Mouse (Mus musculus) midbrain, embryonic 11.5 days (tissue): ENCODE measurements around the gene Sept5. TPM values are rescaled to one million over a fixed set of nuclear protein-coding genes. Genes with fewer than 3 reads are reported as not detected.

Experiments used
- ATAC-seq: fragments of 200-750 bp; cut with Nextera tagmentation; 2 replicates; pipeline ENCODE4 v1.8.0; 2017; ENCODE audit warnings: moderate TSS enrichment, moderate library complexity; ENCODE audit not compliant: low FRiP score
- DNase-seq: peaks from one replicate; pipeline ENCODE4 v3.0.0; 2015; ENCODE audit warnings: low spot score; ENCODE audit errors: missing footprints
- H3K27ac ChIP-seq: fragments of 300-500 bp; sonication (generic); 2 replicates; pipeline ENCODE4 v1.5.1; 2014; ENCODE audit warnings: low read depth, low read length
- H3K27me3 ChIP-seq: fragments of 300-500 bp; sonication (generic); 2 replicates; pipeline ENCODE4 v1.6.1; 2014; ENCODE audit warnings: mild to moderate bottlenecking, low read length, moderate library complexity, mixed read lengths; ENCODE audit not compliant: control insufficient read depth, insufficient read depth
- H3K36me3 ChIP-seq: fragments of 300-500 bp; sonication (generic); 2 replicates; pipeline ENCODE4 v1.6.1; 2014; ENCODE audit warnings: mild to moderate bottlenecking, low read length, moderate library complexity, mixed read lengths; ENCODE audit not compliant: control insufficient read depth, insufficient read depth
- H3K4me1 ChIP-seq: fragments of 300-500 bp; sonication (generic); 2 replicates; pipeline ENCODE4 v1.6.1; 2014; ENCODE audit warnings: low read length; ENCODE audit not compliant: control insufficient read depth, insufficient read depth
- H3K4me2 ChIP-seq: fragments of 300-500 bp; sonication (generic); 2 replicates; pipeline ENCODE4 v1.6.1; 2014; ENCODE audit warnings: mild to moderate bottlenecking, moderate library complexity
- H3K4me3 ChIP-seq: fragments of 300-500 bp; sonication (generic); 2 replicates; pipeline ENCODE4 v1.5.1; 2014; ENCODE audit warnings: low read depth, low read length
- H3K9ac ChIP-seq: fragments of 300-500 bp; sonication (generic); 2 replicates; pipeline ENCODE4 v1.6.1; 2014; ENCODE audit warnings: low read length
- H3K9me3 ChIP-seq: fragments of 300-500 bp; sonication (generic); 2 replicates; pipeline ENCODE4 v1.6.1; 2016; ENCODE audit warnings: low read length; ENCODE audit not compliant: control insufficient read depth
- WGBS: fragments of 180-500 bp; shearing (Covaris S2); extraction: QIAGEN DNeasy Blood & Tissue Kit; methylation state at CpG from one replicate; pipeline ENCODE4 v1.1.7; 2014; 5-methylcytosine and 5-hydroxymethylcytosine counted together
- polyA plus RNA-seq: library from polyadenylated mRNA; unstranded; fragments of >200 nt; fragmentation: Nextera tagmentation; extraction: Ambion mirVana; gene quantifications from 2 replicates; pipeline ENCODE4 v1.2.1, GENCODE M21; 2014

Gene Sept5
- 40.7 and 52.0 TPM in 2 replicates for polyA plus RNA-seq

- Histone ChIP-seq H3K27me3 (peaks cover 37% of the 10 kb centered on the region), H3K4me2 (peak within 1 kb of the TSS; percentile 69), H3K27ac (peak within 1 kb of the TSS; percentile 54; the same call in 1 of the 2 replicates), H3K9me3 (no peaks in the 10 kb centered on the region), H3K4me3 (peak within 1 kb of the TSS; percentile 79), H3K4me1 (peaks cover 24% of the 10 kb centered on the region), H3K36me3 (peaks cover 1% of the 10 kb centered on the region; the same call in 1 of the 2 replicates), H3K9ac (peak within 1 kb of the TSS; percentile 89)
- ATAC-seq, result peak; percentile 68
- peak; percentile 95 for DNase-seq
- WGBS, result under 1% methylated on average over 54 of the region's 93 CpGs
Measured at GRCm38 (mm10) chr16:18629390-18630231, at the start of gene Sept5. Gene Sept5 (minus strand): TSS chr16:18629954.

- H3K9me3 ChIP-seq, result no peaks in the 10 kb centered on the region
- no peak overlapping the region for H3K4me3 ChIP-seq
- no peak overlapping the region for H3K9ac ChIP-seq
- H3K27ac ChIP-seq, result no peak overlapping the region
- ATAC-seq, result no peak
- no peaks in the 10 kb centered on the region for H3K36me3 ChIP-seq
- H3K4me1 ChIP-seq, result peaks cover 3% of the 10 kb centered on the region; the same call in 1 of the 2 replicates
- H3K4me2 ChIP-seq, result no peak overlapping the region
- DNase-seq, result peak; percentile 89
- no peaks in the 10 kb centered on the region for H3K27me3 ChIP-seq
- 46% methylated on average over 5 of the region's 5 CpGs for WGBS
Measured at GRCm38 (mm10) chr16:18679112-18679511, 49.4 kb upstream of the Sept5 start.

GRCm38 (mm10) chr16:18677746-18678679, 48.3 kb upstream of the Sept5 start:
- Histone ChIP-seq H3K27ac (no peak overlapping the region), H3K27me3 (no peaks in the 10 kb centered on the region), H3K9me3 (no peaks in the 10 kb centered on the region), H3K9ac (no peak overlapping the region), H3K36me3 (no peaks in the 10 kb centered on the region), H3K4me2 (no peak overlapping the region), H3K4me1 (no peaks in the 10 kb centered on the region), H3K4me3 (no peak overlapping the region)
- WGBS, result 33% methylated on average over 17 of the region's 17 CpGs
- DNase-seq, result peak; percentile 91
- no peak; the same call in 1 of the 2 replicates for ATAC-seq

GRCm38 (mm10) chr16:18673005-18673404, 43.3 kb upstream of the Sept5 start:
- H3K4me1 ChIP-seq, result no peaks in the 10 kb centered on the region
- H3K4me3 ChIP-seq, result no peak overlapping the region

GRCm38 (mm10) chr16:18672027-18672426, 42.3 kb upstream of the Sept5 start:
- 74% methylated on average over 5 of the region's 5 CpGs for WGBS
- no peaks in the 10 kb centered on the region for H3K9me3 ChIP-seq
- no peaks in the 10 kb centered on the region for H3K36me3 ChIP-seq
- H3K4me2 ChIP-seq, result no peak overlapping the region
- H3K27me3 ChIP-seq, result no peaks in the 10 kb centered on the region
- ATAC-seq (no peak), DNase-seq (no peak)
- H3K4me3 ChIP-seq, result no peak overlapping the region
- no peak overlapping the region for H3K9ac ChIP-seq
- no peaks in the 10 kb centered on the region for H3K4me1 ChIP-seq
- H3K27ac ChIP-seq, result no peak overlapping the region

More at GRCm38 (mm10) chr16:18673005-18673404, 43.3 kb upstream of the Sept5 start:
- no peaks in the 10 kb centered on the region for H3K9me3 ChIP-seq
- no peak for DNase-seq
- no peak overlapping the region for H3K9ac ChIP-seq
- no peaks in the 10 kb centered on the region for H3K36me3 ChIP-seq
- no peak overlapping the region for H3K4me2 ChIP-seq
- no peaks in the 10 kb centered on the region for H3K27me3 ChIP-seq
- WGBS, result 90% methylated on average over 3 of the region's 3 CpGs
- no peak overlapping the region for H3K27ac ChIP-seq
- no peak for ATAC-seq

- H3K27me3 ChIP-seq, result no peaks in the 10 kb centered on the region
- 70% methylated on average over 6 of the region's 6 CpGs for WGBS
- H3K4me1 ChIP-seq, result no peaks in the 10 kb centered on the region
- ATAC-seq (no peak), DNase-seq (no peak)
- no peaks in the 10 kb centered on the region for H3K36me3 ChIP-seq
- H3K27ac ChIP-seq, result no peak overlapping the region
- H3K4me2 ChIP-seq, result no peak overlapping the region
- no peaks in the 10 kb centered on the region for H3K9me3 ChIP-seq
- no peak overlapping the region for H3K9ac ChIP-seq
- no peak overlapping the region for H3K4me3 ChIP-seq
Measured at GRCm38 (mm10) chr16:18669914-18670313, 40.2 kb upstream of the Sept5 start.

GRCm38 (mm10) chr16:18658597-18658996, 28.8 kb upstream of the Sept5 start:
- Histone ChIP-seq H3K9ac (no peak overlapping the region), H3K27ac (no peak overlapping the region), H3K9me3 (no peaks in the 10 kb centered on the region), H3K4me3 (no peak overlapping the region), H3K4me1 (no peaks in the 10 kb centered on the region), H3K27me3 (no peaks in the 10 kb centered on the region), H3K36me3 (no peaks in the 10 kb centered on the region), H3K4me2 (no peak overlapping the region)
- 86% methylated on average over 4 of the region's 4 CpGs for WGBS
- no peak for DNase-seq
- no peak for ATAC-seq

GRCm38 (mm10) chr16:18655372-18656098, 25.8 kb upstream of the Sept5 start:
- H3K27me3 ChIP-seq, result no peaks in the 10 kb centered on the region
- no peaks in the 10 kb centered on the region for H3K4me1 ChIP-seq
- no peaks in the 10 kb centered on the region for H3K9me3 ChIP-seq
- WGBS, result 70% methylated on average over 5 of the region's 5 CpGs
- no peak overlapping the region for H3K4me3 ChIP-seq
- DNase-seq (no peak), ATAC-seq (no peak)
- H3K4me2 ChIP-seq, result no peak overlapping the region
- H3K27ac ChIP-seq, result no peak overlapping the region
- no peak overlapping the region for H3K9ac ChIP-seq
- H3K36me3 ChIP-seq, result no peaks in the 10 kb centered on the region
